Mouse (Mus musculus) heart, embryonic 12.5 days (tissue): ENCODE results near the gene Gm7697. TPM values are rescaled to one million over a fixed set of nuclear protein-coding genes. Genes with fewer than 3 reads are reported as not detected.
A peak's percentile ranks its signal among the peaks of the same experiment; 100 is the strongest.
"Not testable (repeated sequence)": the region's sequence is repeated elsewhere in the genome, so short reads cannot be mapped to it uniquely, and the experiment has no call there.

ENCODE experiments used
- ATAC-seq: fragments of 200-750 bp; cut with Nextera tagmentation; 2 replicates; pipeline ENCODE4 v1.8.0; 2017; ENCODE audit warnings: moderate TSS enrichment, moderate library complexity; ENCODE audit not compliant: insufficient number of reproducible peaks, low FRiP score
- H3K27ac ChIP-seq: fragments of 300-500 bp; sonication (generic); 2 replicates; pipeline ENCODE4 v1.5.1; 2016; ENCODE audit warnings: mild to moderate bottlenecking, moderate library complexity; ENCODE audit not compliant: poor library complexity, severe bottlenecking
- H3K27me3 ChIP-seq: fragments of 300-500 bp; sonication (generic); replicated peaks from 2 replicates; pipeline ENCODE4 v1.6.1; 2016; ENCODE audit warnings: mild to moderate bottlenecking, moderate library complexity
- H3K36me3 ChIP-seq: fragments of 300-500 bp; sonication (generic); 2 replicates; pipeline ENCODE4 v1.6.1; 2016; ENCODE audit warnings: mild to moderate bottlenecking, moderate library complexity
- H3K4me1 ChIP-seq: fragments of 300-500 bp; sonication (generic); replicated peaks from 2 replicates; pipeline ENCODE4 v1.6.1; 2016; ENCODE audit warnings: mild to moderate bottlenecking
- H3K4me2 ChIP-seq: fragments of 300-500 bp; sonication (generic); 2 replicates; pipeline ENCODE4 v1.6.1; 2016; ENCODE audit warnings: mild to moderate bottlenecking, moderate library complexity
- H3K4me3 ChIP-seq: fragments of 300-500 bp; sonication (generic); 2 replicates; pipeline ENCODE4 v1.5.1; 2016; ENCODE audit warnings: mild to moderate bottlenecking
- H3K9ac ChIP-seq: fragments of 300-500 bp; sonication (generic); 2 replicates; pipeline ENCODE4 v1.6.1; 2016; ENCODE audit warnings: mild to moderate bottlenecking, moderate library complexity
- H3K9me3 ChIP-seq: fragments of 300-500 bp; sonication (generic); replicated peaks from 2 replicates; pipeline ENCODE4 v1.6.1; 2016; ENCODE audit warnings: mild to moderate bottlenecking, moderate library complexity
- WGBS: fragments of 180-500 bp; shearing (Covaris S2); methylation state at CpG from one replicate; pipeline ENCODE4 v1.1.7; 2016; 5-methylcytosine and 5-hydroxymethylcytosine counted together
- polyA plus RNA-seq: library from polyadenylated mRNA; unstranded; fragments of >200 nt; fragmentation: Nextera tagmentation; extraction: Ambion mirVana; gene quantifications from 2 replicates; pipeline ENCODE4 v1.2.1, GENCODE M21; 2016

Gene Gm7697
- not detected in 2 replicates for polyA plus RNA-seq

- not testable (repeated sequence) for ATAC-seq, H3K27ac ChIP-seq, H3K27me3 ChIP-seq, H3K9ac ChIP-seq, H3K9me3 ChIP-seq, H3K4me2 ChIP-seq, H3K4me3 ChIP-seq, H3K36me3 ChIP-seq, H3K4me1 ChIP-seq
- 88% methylated on average over 3 of the region's 3 CpGs for WGBS
Observed at GRCm38 (mm10) chr8:69522876-69523275, at the start of gene Gm7697. Gm7697 (minus strand) TSS chr8:69522976.

- H3K27ac ChIP-seq, ATAC-seq, H3K36me3 ChIP-seq, H3K4me1 ChIP-seq, H3K27me3 ChIP-seq, H3K9me3 ChIP-seq, H3K4me2 ChIP-seq, H3K9ac ChIP-seq, H3K4me3 ChIP-seq: not testable (repeated sequence)
- 42% methylated on average over 2 of the region's 2 CpGs for WGBS
Observed at GRCm38 (mm10) chr8:69551249-69551648, 28.5 kb upstream of the Gm7697 start.

GRCm38 (mm10) chr8:69549556-69549955 is 26.8 kb upstream of the Gm7697 start:
- not testable (repeated sequence) for H3K27me3 ChIP-seq, H3K36me3 ChIP-seq, H3K9me3 ChIP-seq, H3K4me1 ChIP-seq, H3K27ac ChIP-seq, H3K4me3 ChIP-seq, H3K9ac ChIP-seq, H3K4me2 ChIP-seq, ATAC-seq
- WGBS, result 10% methylated on average over 8 of the region's 8 CpGs

GRCm38 (mm10) chr8:69548114-69548513 is 25.3 kb upstream of the Gm7697 start:
- not testable (repeated sequence) for H3K27ac ChIP-seq, H3K4me2 ChIP-seq
- 86% methylated on average over 3 of the region's 3 CpGs for WGBS

GRCm38 (mm10) chr8:69547208-69547607 is 24.4 kb upstream of the Gm7697 start:
- not testable (repeated sequence) for H3K9ac ChIP-seq, ATAC-seq, H3K27me3 ChIP-seq, H3K9me3 ChIP-seq, H3K4me3 ChIP-seq, H3K27ac ChIP-seq, H3K4me1 ChIP-seq, H3K36me3 ChIP-seq, H3K4me2 ChIP-seq
- WGBS, result 62% methylated on average over 7 of the region's 7 CpGs

More at GRCm38 (mm10) chr8:69548114-69548513, 25.3 kb upstream of the Gm7697 start:
- not testable (repeated sequence) for H3K9ac ChIP-seq, H3K4me3 ChIP-seq, H3K9me3 ChIP-seq, H3K36me3 ChIP-seq, H3K4me1 ChIP-seq, ATAC-seq, H3K27me3 ChIP-seq

- not testable (repeated sequence) for H3K4me1 ChIP-seq, H3K4me3 ChIP-seq, ATAC-seq, H3K27ac ChIP-seq, H3K9me3 ChIP-seq, H3K36me3 ChIP-seq, H3K27me3 ChIP-seq, H3K9ac ChIP-seq, H3K4me2 ChIP-seq
- 31% methylated on average over 1 of the region's 1 CpGs for WGBS
Observed at GRCm38 (mm10) chr8:69545020-69545419, 22.2 kb upstream of the Gm7697 start.

- not testable (repeated sequence) for H3K4me1 ChIP-seq, H3K27me3 ChIP-seq, H3K9ac ChIP-seq, H3K4me3 ChIP-seq, H3K27ac ChIP-seq, ATAC-seq, H3K4me2 ChIP-seq, H3K9me3 ChIP-seq, H3K36me3 ChIP-seq
- 86% methylated on average over 13 of the region's 13 CpGs for WGBS
Observed at GRCm38 (mm10) chr8:69544511-69544910, 21.7 kb upstream of the Gm7697 start.

GRCm38 (mm10) chr8:69543984-69544383 is 21.2 kb upstream of the Gm7697 start:
- not testable (repeated sequence) for H3K4me3 ChIP-seq, H3K27ac ChIP-seq, H3K36me3 ChIP-seq, H3K4me1 ChIP-seq, H3K4me2 ChIP-seq, H3K9me3 ChIP-seq, H3K9ac ChIP-seq, H3K27me3 ChIP-seq
- peak; percentile 68; the same call in 1 of the 2 replicates for ATAC-seq
- 88% methylated on average over 6 of the region's 6 CpGs for WGBS

- H3K9ac ChIP-seq, H3K27ac ChIP-seq, ATAC-seq, H3K4me2 ChIP-seq, H3K4me1 ChIP-seq, H3K36me3 ChIP-seq, H3K4me3 ChIP-seq, H3K9me3 ChIP-seq, H3K27me3 ChIP-seq: not testable (repeated sequence)
- WGBS, result 84% methylated on average over 7 of the region's 7 CpGs
Observed at GRCm38 (mm10) chr8:69540764-69541163, 18.0 kb upstream of the Gm7697 start.

GRCm38 (mm10) chr8:69540331-69540730 is 17.6 kb upstream of the Gm7697 start:
- H3K27ac ChIP-seq, H3K27me3 ChIP-seq, H3K36me3 ChIP-seq, H3K9ac ChIP-seq, H3K4me1 ChIP-seq, ATAC-seq, H3K9me3 ChIP-seq, H3K4me3 ChIP-seq, H3K4me2 ChIP-seq: not testable (repeated sequence)
- 47% methylated on average over 1 of the region's 1 CpGs for WGBS

GRCm38 (mm10) chr8:69474946-69475345 is 47.8 kb downstream of the Gm7697 start:
- H3K27me3 ChIP-seq, H3K9me3 ChIP-seq, H3K4me3 ChIP-seq, H3K27ac ChIP-seq, H3K9ac ChIP-seq, H3K4me2 ChIP-seq, H3K36me3 ChIP-seq, H3K4me1 ChIP-seq, ATAC-seq: not testable (repeated sequence)
- 63% methylated on average over 3 of the region's 3 CpGs for WGBS

GRCm38 (mm10) chr8:69453465-69453864 is 69.3 kb downstream of the Gm7697 start, which contains the start of gene Gm9495:
Gm9495 (minus strand) TSS chr8:69453565.
- H3K9me3 ChIP-seq, ATAC-seq, H3K27ac ChIP-seq, H3K4me3 ChIP-seq, H3K4me1 ChIP-seq, H3K4me2 ChIP-seq, H3K9ac ChIP-seq, H3K36me3 ChIP-seq, H3K27me3 ChIP-seq: not testable (repeated sequence)
- 91% methylated on average over 3 of the region's 3 CpGs for WGBS
